Mouse (Mus musculus): ENCODE data around the gene Tut7.

DNA sequence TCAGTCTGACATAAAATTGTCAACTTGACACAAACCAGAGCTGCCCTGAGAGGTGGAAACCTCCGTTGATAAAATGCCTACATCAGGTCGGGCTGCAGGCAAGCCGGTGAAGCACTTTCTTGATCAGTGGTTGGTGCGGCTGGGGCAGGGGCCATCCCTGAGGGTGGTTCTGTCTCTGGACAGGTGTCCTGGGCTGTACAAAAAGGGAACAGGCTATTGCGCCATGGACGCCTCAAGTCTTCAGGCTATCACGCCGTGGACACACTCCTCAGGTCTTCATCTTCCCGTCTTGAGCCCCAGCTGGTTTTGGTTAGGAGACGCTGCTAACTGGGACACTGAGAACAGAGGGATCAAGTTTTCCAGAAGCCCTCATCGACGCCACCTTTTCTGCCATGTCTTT, 72.6 kb downstream of the Tut7 start:
- no peak for TF ChIP-seq EP300 (IDR thresholded peaks at IDR 0.05; ENCODE audit: low read depth)
- TF ChIP-seq CTCF (IDR thresholded peaks at IDR 0.05; ENCODE audit: low read depth) = no peak

All from liver, postnatal 0 days (tissue).